Mouse (Mus musculus) intestine, postnatal 0 days (tissue): ENCODE results near the gene Fes. TPM values are rescaled to one million over a fixed set of nuclear protein-coding genes. Genes with fewer than 3 reads are reported as not detected.

Source experiments
- ATAC-seq: fragments of 200-750 bp; cut with Nextera tagmentation; 2 replicates; pipeline ENCODE4 v1.8.0; 2017; ENCODE audit warnings: mild to moderate bottlenecking, moderate TSS enrichment, moderate library complexity
- H3K27ac ChIP-seq: fragments of 300-500 bp; sonication (generic); 2 replicates; pipeline ENCODE4 v1.5.1; 2014; ENCODE audit warnings: mild to moderate bottlenecking, low read depth, low read length, moderate library complexity
- H3K27me3 ChIP-seq: fragments of 300-500 bp; sonication (generic); replicated peaks from 2 replicates; pipeline ENCODE4 v1.6.1; 2014; ENCODE audit warnings: low read length, mixed read lengths; ENCODE audit not compliant: control insufficient read depth, insufficient read depth
- H3K36me3 ChIP-seq: fragments of 300-500 bp; sonication (generic); 2 replicates; pipeline ENCODE4 v1.6.1; 2014; ENCODE audit warnings: mild to moderate bottlenecking, moderate library complexity; ENCODE audit not compliant: control insufficient read depth, insufficient read depth
- H3K4me1 ChIP-seq: fragments of 300-500 bp; sonication (generic); replicated peaks from 2 replicates; pipeline ENCODE4 v1.6.1; 2014; ENCODE audit warnings: antibody characterized with exemption, low read length, mixed read lengths; ENCODE audit not compliant: control insufficient read depth, insufficient read depth
- H3K4me2 ChIP-seq: fragments of 300-500 bp; sonication (generic); replicated peaks from 2 replicates; pipeline ENCODE4 v1.6.1; 2014; ENCODE audit warnings: low read depth, mild to moderate bottlenecking, moderate library complexity
- H3K4me3 ChIP-seq: fragments of 300-500 bp; sonication (generic); 2 replicates; pipeline ENCODE4 v1.5.1; 2014; ENCODE audit warnings: low read depth, low read length
- H3K9ac ChIP-seq: fragments of 300-500 bp; sonication (generic); 2 replicates; pipeline ENCODE4 v1.6.1; 2014; ENCODE audit warnings: mild to moderate bottlenecking, low read depth, low read length
- H3K9me3 ChIP-seq: fragments of 300-500 bp; sonication (generic); 2 replicates; pipeline ENCODE4 v1.6.1; 2016; ENCODE audit warnings: mixed run types; ENCODE audit not compliant: control insufficient read depth
- CTCF ChIP-seq: sonication (generic); IDR thresholded peaks from 2 replicates; pipeline ENCODE4 v1.5.1; 2016; ENCODE audit warnings: low read depth, mild to moderate bottlenecking, control low read depth, antibody characterized with exemption, moderate library complexity
- WGBS: fragments of 180-500 bp; shearing (Covaris S2); extraction: QIAGEN DNeasy Blood & Tissue Kit; methylation state at CpG from one replicate; pipeline ENCODE4 v1.1.7; 2014; 5-methylcytosine and 5-hydroxymethylcytosine counted together
- polyA plus RNA-seq: library from polyadenylated mRNA; unstranded; fragments of >200 nt; fragmentation: Nextera tagmentation; extraction: Ambion mirVana; gene quantifications from 2 replicates; pipeline ENCODE4 v1.2.1, GENCODE M21; 2015

Gene Fes
- polyA plus RNA-seq, 1 experiment from 2014 or later: 6.2 TPM

DNA sequence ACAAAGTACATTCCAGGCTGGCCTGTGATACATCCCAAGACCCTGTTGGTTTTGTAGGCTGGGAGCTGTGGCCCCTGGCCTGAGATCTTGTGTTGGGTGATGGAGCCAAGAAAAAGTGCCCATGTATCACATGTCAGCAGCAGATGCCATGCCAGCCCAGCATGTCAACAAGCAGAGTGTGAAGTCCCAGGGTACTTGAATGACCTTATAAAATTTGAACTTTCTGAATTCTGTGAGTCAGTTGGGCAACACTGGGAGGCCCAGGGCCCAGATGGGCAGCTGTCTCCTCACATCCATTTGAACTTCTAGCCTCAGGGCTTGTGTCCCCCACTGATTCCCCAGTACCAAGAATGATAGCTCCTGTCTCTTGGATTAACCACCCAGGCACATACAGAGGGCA, 29.9 kb upstream of the Fes start:
- H3K4me1 ChIP-seq: no peaks in the 10 kb centered on the region
- TF ChIP-seq CTCF: no peak
- no peak overlapping the region for H3K27ac ChIP-seq
- ATAC-seq: no peak
- no peaks in the 10 kb centered on the region for H3K9me3 ChIP-seq
- no peak overlapping the region for H3K4me3 ChIP-seq
- H3K27me3 ChIP-seq: no peaks in the 10 kb centered on the region
- H3K9ac ChIP-seq: no peak overlapping the region
- no peaks in the 10 kb centered on the region for H3K36me3 ChIP-seq
- H3K4me2 ChIP-seq: no peak overlapping the region

DNA sequence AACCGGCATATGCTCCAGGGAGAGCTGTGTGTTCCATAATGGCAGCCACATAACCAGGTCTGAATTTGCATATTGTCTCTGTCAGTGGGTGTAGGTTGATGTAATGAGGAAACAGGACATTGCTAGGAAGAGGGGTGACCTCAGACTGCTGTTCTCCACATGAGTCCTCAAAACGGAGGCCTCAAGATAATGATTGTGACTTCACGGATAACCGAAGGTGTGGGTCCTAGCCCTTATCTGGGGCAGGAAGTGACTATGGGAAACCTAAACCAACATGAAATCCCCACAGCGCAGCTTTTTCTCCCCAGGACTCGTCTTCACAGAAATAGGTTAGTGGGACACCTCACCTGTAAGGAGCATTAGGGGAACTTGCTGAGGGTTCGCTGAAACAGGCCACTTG, 29.2 kb upstream of the Fes start:
- no peak for ATAC-seq
- Histone ChIP-seq H3K9ac (no peak overlapping the region), H3K4me3 (no peak overlapping the region), H3K9me3 (no peaks in the 10 kb centered on the region), H3K36me3 (no peaks in the 10 kb centered on the region), H3K27me3 (no peaks in the 10 kb centered on the region), H3K4me1 (no peaks in the 10 kb centered on the region), H3K4me2 (no peak overlapping the region), H3K27ac (no peak overlapping the region)
- WGBS: 73% methylated on average over 7 of the region's 7 CpGs
- no peak for TF ChIP-seq CTCF

DNA sequence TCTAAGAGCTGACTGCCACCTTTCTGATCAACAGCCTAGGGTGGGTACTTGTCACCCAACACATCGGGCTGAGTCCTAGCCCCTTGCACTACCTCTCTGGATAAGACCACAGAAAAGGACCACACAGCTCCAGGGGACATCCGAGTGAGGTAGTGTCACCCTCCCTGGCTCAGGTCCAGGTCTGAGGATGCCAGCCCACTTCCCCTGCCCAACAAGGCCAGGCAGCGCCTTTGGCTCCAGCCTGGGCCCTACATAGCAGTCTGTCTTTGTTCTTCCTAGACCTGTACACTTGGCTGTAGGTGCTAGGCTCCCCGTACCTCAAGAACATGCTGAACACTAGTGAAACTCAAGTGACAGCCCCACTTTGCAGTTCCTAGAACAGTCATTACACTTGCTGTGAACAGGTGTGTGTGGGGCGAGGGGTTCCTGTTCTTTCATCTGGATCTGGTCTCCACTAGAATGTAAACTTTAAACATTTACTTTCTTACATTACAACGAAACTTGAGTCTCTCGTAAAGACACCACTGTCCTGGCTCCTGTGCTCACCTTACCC, 26.6 kb upstream of the Fes start:
- H3K27ac ChIP-seq: no peak overlapping the region
- H3K9ac ChIP-seq: no peak overlapping the region
- no peaks in the 10 kb centered on the region for H3K4me1 ChIP-seq
- no peaks in the 10 kb centered on the region for H3K27me3 ChIP-seq
- 80% methylated on average over 7 of the region's 7 CpGs for WGBS
- no peaks in the 10 kb centered on the region for H3K36me3 ChIP-seq
- H3K9me3 ChIP-seq: no peaks in the 10 kb centered on the region
- no peak overlapping the region for H3K4me2 ChIP-seq
- no peak overlapping the region for H3K4me3 ChIP-seq
- no peak for TF ChIP-seq CTCF
- no peak for ATAC-seq

DNA sequence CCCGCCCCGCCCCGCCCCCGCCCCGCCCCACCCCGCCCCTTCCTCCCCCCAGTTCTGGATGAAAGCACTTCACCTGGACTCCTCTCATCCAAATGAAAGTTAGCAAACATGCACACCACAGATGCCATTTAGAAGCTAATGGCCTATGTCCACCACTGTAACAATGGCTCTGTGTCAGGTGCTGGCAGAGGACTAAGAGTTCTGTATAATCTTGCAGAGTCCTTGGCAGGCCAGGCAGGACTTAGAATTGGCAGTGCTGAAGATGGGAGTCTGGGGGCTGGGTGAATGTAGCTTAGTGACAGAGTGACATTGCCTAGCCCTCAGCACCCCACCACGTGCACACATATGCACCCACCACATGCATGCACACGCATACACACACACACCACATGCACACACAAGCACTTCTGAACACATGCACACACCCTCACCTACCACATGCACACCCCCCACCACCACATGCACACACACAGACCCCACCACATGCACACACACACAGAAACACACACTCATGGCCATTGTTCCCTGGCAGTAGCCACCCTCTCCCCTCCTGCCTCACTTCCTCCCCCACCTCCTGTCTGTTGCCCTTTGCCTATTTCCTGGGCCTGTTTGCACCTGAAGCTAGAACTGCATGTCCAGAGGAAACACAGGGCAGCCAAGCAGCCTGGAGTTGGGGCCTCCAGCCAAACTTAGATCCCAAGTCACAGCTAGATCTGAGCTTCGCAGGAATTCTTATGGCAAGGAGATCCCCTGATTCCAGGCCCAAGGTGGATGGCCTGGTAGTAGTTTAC, 26.0 kb upstream of the Fes start:
- Histone ChIP-seq H3K4me3 (no peak overlapping the region), H3K4me2 (no peak overlapping the region), H3K9ac (no peak overlapping the region), H3K27ac (no peak overlapping the region), H3K27me3 (no peaks in the 10 kb centered on the region), H3K4me1 (no peaks in the 10 kb centered on the region), H3K9me3 (no peaks in the 10 kb centered on the region), H3K36me3 (no peaks in the 10 kb centered on the region)
- 78% methylated on average over 9 of the region's 9 CpGs for WGBS
- no peak for ATAC-seq
- TF ChIP-seq CTCF: no peak

DNA sequence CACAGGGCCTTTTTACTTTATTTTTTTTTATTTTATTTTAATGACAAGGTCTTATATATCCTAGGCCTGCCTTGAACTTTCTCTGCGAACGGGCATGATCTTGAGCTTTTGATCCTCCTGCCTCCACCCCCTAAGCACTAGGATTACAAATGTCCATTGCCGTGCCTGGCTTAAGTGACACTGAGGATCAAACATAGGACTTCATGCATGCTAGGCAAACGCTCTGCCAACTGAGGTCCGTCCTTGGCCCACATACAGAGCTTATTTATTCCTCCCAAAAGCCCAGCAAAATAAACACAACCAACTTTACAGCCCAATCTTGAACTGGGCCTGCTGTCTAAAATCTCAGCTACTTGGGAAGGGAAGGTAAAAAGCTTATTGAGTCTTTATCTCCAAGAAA, 25.0 kb upstream of the Fes start:
- H3K9ac ChIP-seq: no peak overlapping the region
- no peak overlapping the region for H3K27ac ChIP-seq
- no peak overlapping the region for H3K4me3 ChIP-seq
- H3K4me2 ChIP-seq: no peak overlapping the region
- 80% methylated on average over 5 of the region's 5 CpGs for WGBS
- H3K4me1 ChIP-seq: no peaks in the 10 kb centered on the region
- no peaks in the 10 kb centered on the region for H3K27me3 ChIP-seq
- no peak for TF ChIP-seq CTCF
- ATAC-seq: no peak
- no peaks in the 10 kb centered on the region for H3K36me3 ChIP-seq
- no peaks in the 10 kb centered on the region for H3K9me3 ChIP-seq

DNA sequence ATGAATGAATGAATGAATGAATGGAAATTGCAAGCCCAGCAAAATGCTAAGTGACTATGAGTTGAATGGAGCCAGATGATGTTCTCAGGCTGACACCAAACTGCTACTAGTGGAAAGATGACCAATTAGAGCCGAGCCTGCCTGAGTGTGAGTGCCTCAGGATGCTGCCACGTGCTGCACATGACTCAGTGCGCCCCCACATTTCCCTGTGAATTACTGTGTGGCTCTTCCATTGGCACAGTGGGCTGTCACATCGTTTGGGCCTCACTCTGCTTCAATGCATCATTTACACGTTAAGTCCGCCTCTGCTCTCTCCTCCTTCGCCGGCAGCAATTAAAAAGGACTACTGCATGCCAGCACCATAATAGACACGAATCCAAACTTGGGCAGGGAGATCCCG, 24.5 kb upstream of the Fes start:
- no peak for TF ChIP-seq CTCF

More for the DNA sequence above, 24.5 kb upstream of the Fes start:
- no peak for ATAC-seq
- H3K36me3 ChIP-seq: no peaks in the 10 kb centered on the region
- H3K4me3 ChIP-seq: no peak overlapping the region
- no peaks in the 10 kb centered on the region for H3K9me3 ChIP-seq
- 79% methylated on average over 10 of the region's 10 CpGs for WGBS
- H3K4me1 ChIP-seq: no peaks in the 10 kb centered on the region
- H3K4me2 ChIP-seq: no peak overlapping the region
- H3K27ac ChIP-seq: no peak overlapping the region
- no peak overlapping the region for H3K9ac ChIP-seq
- no peaks in the 10 kb centered on the region for H3K27me3 ChIP-seq
